Mouse (Mus musculus) midbrain, postnatal 0 days (tissue): ENCODE measurements at regions not wholly inside any gene's neighbourhood (a gene's known extent, or its start where the extent isn't known, plus 50 kb on each side); places are given as distances from the start of the nearest gene placed in this dataset.

ENCODE experiments used
- ATAC-seq: fragments of 200-750 bp; cut with Nextera tagmentation; 2 replicates; pipeline ENCODE4 v1.8.0; 2017; ENCODE audit warnings: moderate number of reproducible peaks, mild to moderate bottlenecking, moderate TSS enrichment, moderate library complexity; ENCODE audit not compliant: low FRiP score
- DNase-seq: peaks from one replicate; pipeline ENCODE4 v3.0.0-alpha.2; 2015; ENCODE audit warnings: low spot score
- H3K27ac ChIP-seq: fragments of 300-500 bp; sonication (generic); 2 replicates; pipeline ENCODE4 v1.5.1; 2014; ENCODE audit warnings: low read depth, mild to moderate bottlenecking, low read length, mixed read lengths
- H3K27me3 ChIP-seq: fragments of 300-500 bp; sonication (generic); 2 replicates; pipeline ENCODE4 v1.6.1; 2014; ENCODE audit warnings: low read length, control low read depth, mixed read lengths; ENCODE audit not compliant: insufficient read depth
- H3K36me3 ChIP-seq: fragments of 300-500 bp; sonication (generic); 2 replicates; pipeline ENCODE4 v1.6.1; 2014; ENCODE audit warnings: low read length, control low read depth, mixed read lengths; ENCODE audit not compliant: insufficient read depth
- H3K4me1 ChIP-seq: fragments of 300-500 bp; sonication (generic); 2 replicates; pipeline ENCODE4 v1.6.1; 2014; ENCODE audit warnings: mild to moderate bottlenecking, control low read depth, antibody characterized with exemption, low read length, mixed read lengths; ENCODE audit not compliant: insufficient read depth
- H3K4me2 ChIP-seq: fragments of 300-500 bp; sonication (generic); 2 replicates; pipeline ENCODE4 v1.6.1; 2014; ENCODE audit warnings: low read depth, mild to moderate bottlenecking, low read length, mixed read lengths; ENCODE audit not compliant: poor library complexity, severe bottlenecking
- H3K4me3 ChIP-seq: fragments of 300-500 bp; sonication (generic); 2 replicates; pipeline ENCODE4 v1.5.1; 2014; ENCODE audit warnings: low read depth, mild to moderate bottlenecking, low read length, moderate library complexity
- H3K9ac ChIP-seq: fragments of 300-500 bp; sonication (generic); replicated peaks from 2 replicates; pipeline ENCODE4 v1.6.1; 2014; ENCODE audit warnings: mild to moderate bottlenecking, low read length, moderate library complexity, mixed read lengths; ENCODE audit not compliant: poor library complexity, severe bottlenecking
- H3K9me3 ChIP-seq: fragments of 300-500 bp; sonication (generic); 2 replicates; pipeline ENCODE4 v1.6.1; 2016; ENCODE audit warnings: low read length, control low read depth
- CTCF ChIP-seq: IDR thresholded peaks from 2 replicates; pipeline ENCODE4 v1.5.1; 2016; ENCODE audit warnings: antibody characterized with exemption, mild to moderate bottlenecking
- WGBS: fragments of 180-500 bp; shearing (Covaris S2); extraction: QIAGEN DNeasy Blood & Tissue Kit; methylation state at CpG from one replicate; pipeline ENCODE4 v1.1.7; 2014; 5-methylcytosine and 5-hydroxymethylcytosine counted together

DNA sequence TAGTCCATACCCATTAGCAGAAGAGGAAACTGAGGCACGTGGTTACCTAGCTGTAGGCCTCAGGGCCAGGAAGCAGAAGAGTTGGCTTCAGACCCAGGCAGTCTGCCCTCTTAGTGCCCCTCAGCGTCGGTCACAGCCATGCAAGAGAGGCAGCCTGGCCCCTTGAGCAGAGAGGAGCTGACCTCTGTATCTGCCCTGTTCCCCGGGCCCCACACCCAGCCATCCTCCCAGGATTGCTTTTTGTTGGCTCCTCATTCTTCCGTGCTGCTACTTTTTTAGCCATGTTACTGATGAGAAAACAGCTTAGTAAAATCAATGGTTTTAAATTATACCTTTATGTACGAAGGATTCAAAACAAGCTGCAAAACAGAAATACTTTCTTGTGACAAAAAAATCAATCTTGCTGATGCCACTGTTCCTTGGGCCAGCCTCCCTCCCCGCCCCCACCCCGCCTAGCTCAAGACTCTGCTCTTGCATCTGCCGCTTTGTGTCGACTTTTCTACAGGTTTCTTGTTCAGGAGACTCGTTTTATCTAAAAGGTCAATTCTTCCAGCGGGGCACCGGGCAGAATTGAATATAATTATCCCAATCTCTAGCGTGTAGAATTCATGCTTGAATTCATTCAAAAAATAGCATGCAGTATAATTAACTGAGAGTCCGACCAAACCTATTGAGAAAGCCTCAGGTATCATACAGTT lies 70.8 kb downstream of the Sall1 start:
- no peaks in the 10 kb centered on the region; the same call in 1 of the 2 replicates for H3K4me1 ChIP-seq
- WGBS, result 30% methylated on average over 15 of the region's 15 CpGs
- no peak overlapping the region for H3K27ac ChIP-seq
- DNase-seq, result peak; percentile 14
- no peak for TF ChIP-seq CTCF
- H3K4me2 ChIP-seq, result no peak overlapping the region
- peaks cover 5% of the 10 kb centered on the region; the same call in 1 of the 2 replicates for H3K36me3 ChIP-seq
- H3K27me3 ChIP-seq, result no peaks in the 10 kb centered on the region
- ATAC-seq, result no peak
- no peaks in the 10 kb centered on the region for H3K9me3 ChIP-seq
- no peak overlapping the region for H3K9ac ChIP-seq
- no peak overlapping the region for H3K4me3 ChIP-seq

DNA sequence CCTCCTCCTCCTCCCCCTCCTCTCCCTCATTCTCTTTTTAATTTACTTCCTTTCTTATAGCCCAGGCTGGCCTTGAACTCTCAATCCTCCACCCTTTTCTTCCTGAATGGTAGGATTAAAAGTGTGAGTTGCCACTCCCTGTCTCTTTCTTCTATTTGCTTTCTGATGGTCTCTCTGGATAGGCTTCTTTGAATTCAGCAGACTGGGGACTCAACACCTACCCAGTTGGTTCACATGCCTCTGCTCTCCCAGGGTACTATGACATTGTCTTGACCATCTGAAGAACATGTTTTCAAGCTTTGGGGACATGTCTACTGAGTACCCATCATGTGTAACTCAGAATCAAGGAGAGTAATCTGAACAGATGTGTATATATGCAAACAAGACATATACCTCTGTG lies 85.1 kb downstream of the Sall1 start:
- peaks cover 4% of the 10 kb centered on the region; the same call in 1 of the 2 replicates for H3K9me3 ChIP-seq
- no peak overlapping the region for H3K4me2 ChIP-seq
- no peak overlapping the region for H3K4me3 ChIP-seq
- no peak overlapping the region for H3K27ac ChIP-seq
- ATAC-seq (no peak), DNase-seq (no peak)
- no peaks in the 10 kb centered on the region for H3K27me3 ChIP-seq
- no peaks in the 10 kb centered on the region for H3K4me1 ChIP-seq
- no peaks in the 10 kb centered on the region for H3K36me3 ChIP-seq
- no peak for TF ChIP-seq CTCF
- H3K9ac ChIP-seq, result no peak overlapping the region

DNA sequence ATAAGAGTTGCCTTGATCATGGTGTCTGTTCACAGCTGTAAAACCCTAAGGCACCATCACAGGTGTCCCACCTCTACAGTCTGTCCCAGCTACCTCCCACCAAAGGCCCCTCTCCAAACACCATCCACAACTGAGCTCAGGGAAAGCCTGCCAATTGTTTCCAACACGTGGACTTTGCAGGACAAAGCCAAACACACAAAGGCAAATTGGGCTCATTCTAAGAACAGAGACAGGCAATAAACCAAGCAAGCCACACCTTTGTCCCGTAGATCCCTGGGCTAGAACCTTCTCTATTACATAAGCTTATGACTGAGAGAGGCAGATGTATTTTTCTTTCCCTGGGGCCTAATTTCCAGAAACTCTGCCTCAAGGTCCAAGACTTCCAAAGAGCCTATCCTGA lies 90.8 kb downstream of the Sall1 start:
- Histone ChIP-seq H3K9me3 (peaks cover 4% of the 10 kb centered on the region; the same call in 1 of the 2 replicates), H3K4me3 (no peak overlapping the region), H3K4me1 (no peaks in the 10 kb centered on the region), H3K27ac (no peak overlapping the region), H3K4me2 (no peak overlapping the region), H3K27me3 (no peaks in the 10 kb centered on the region), H3K36me3 (no peaks in the 10 kb centered on the region), H3K9ac (no peak overlapping the region)
- no peak for TF ChIP-seq CTCF
- 62% methylated on average over 2 of the region's 2 CpGs for WGBS
- DNase-seq (no peak), ATAC-seq (no peak)

DNA sequence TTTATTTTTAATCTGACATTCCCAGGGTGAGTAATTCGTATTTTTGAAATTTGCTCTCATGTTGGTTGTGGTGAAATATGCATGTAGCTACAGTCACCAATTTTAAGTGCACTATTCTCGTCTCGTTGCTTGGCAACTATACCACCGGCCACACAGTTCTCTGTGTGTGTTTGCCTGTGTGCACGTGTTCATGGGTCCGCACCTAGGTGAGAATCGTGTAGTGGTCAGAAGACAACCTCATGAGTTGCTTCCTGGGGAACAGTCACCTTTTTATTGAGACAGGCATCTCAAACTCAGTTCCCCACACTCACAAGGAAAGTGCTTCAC lies 92.2 kb downstream of the Sall1 start:
- no peak overlapping the region for H3K27ac ChIP-seq
- H3K4me3 ChIP-seq, result no peak overlapping the region
- no peaks in the 10 kb centered on the region; the same call in 1 of the 2 replicates for H3K9me3 ChIP-seq
- 89% methylated on average over 7 of the region's 7 CpGs for WGBS
- no peak overlapping the region for H3K4me2 ChIP-seq
- no peaks in the 10 kb centered on the region for H3K27me3 ChIP-seq
- ATAC-seq, result no peak
- no peak overlapping the region for H3K9ac ChIP-seq
- H3K4me1 ChIP-seq, result no peaks in the 10 kb centered on the region
- DNase-seq, result no peak
- H3K36me3 ChIP-seq, result no peaks in the 10 kb centered on the region
- TF ChIP-seq CTCF, result no peak

DNA sequence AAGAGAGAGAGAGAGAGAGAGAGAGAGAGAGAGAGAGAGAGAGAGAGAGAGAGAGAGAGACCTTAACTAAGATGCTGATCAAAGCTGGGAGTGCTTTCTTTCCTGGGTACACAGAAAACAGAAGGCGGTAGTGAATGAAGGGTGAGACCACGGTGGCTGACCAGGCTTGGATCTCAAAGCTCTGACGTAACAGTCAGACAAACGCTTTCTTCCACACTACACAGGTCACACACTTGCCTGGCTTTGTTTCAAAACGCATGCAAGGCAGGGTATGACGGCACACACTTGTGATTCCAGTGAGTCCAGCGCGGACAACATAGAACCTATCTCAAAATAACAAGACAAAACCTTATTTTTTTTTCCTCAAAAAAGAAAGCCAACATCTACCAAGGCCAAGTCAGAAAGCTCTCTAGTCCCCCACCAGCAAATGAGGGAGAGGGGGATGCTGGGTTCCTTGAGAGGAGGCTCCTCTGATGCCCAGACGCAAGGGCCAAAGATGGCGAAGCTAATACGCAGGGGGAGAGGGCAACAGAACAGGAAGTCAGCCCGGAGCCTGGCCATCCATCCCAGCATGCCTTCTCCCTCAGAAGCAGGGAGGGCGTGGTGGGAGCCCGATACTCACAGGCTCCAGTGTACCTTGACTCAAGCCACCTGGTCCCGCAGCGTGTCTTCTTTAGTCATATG lies 92.7 kb downstream of the Sall1 start:
- TF ChIP-seq CTCF, result no peak
- DNase-seq (no peak), ATAC-seq (no peak)
- Histone ChIP-seq H3K4me1 (no peaks in the 10 kb centered on the region), H3K27me3 (no peaks in the 10 kb centered on the region), H3K36me3 (no peaks in the 10 kb centered on the region), H3K4me2 (no peak overlapping the region), H3K27ac (no peak overlapping the region), H3K4me3 (no peak overlapping the region), H3K9ac (no peak overlapping the region), H3K9me3 (no peaks in the 10 kb centered on the region)
- WGBS, result 90% methylated on average over 16 of the region's 16 CpGs

DNA sequence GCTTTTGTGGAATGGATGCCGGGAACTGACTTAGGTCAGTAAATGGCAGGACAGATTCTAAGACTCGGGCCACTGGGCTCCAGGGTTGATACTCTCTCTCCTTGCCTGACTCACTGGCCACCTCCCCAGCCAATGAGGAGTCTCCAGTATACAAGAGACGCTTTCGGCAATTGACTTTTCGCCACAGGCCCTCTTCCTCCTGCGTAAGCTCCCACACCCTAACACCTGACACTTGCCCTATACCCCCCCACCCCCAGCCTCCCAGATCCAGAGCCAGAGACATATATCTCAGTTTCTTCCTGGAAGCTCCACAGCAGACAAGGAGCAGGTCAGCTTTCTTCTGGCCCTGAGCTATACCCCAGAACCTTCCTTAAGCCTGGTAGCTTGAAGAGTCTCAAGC lies 94.0 kb downstream of the Sall1 start:
- H3K36me3 ChIP-seq, result no peaks in the 10 kb centered on the region
- H3K4me1 ChIP-seq, result no peaks in the 10 kb centered on the region
- no peaks in the 10 kb centered on the region for H3K9me3 ChIP-seq
- H3K27ac ChIP-seq, result no peak overlapping the region
- H3K4me3 ChIP-seq, result no peak overlapping the region
- ATAC-seq (no peak), DNase-seq (no peak)
- no peak for TF ChIP-seq CTCF
- no peak overlapping the region for H3K4me2 ChIP-seq
- H3K27me3 ChIP-seq, result no peaks in the 10 kb centered on the region
- H3K9ac ChIP-seq, result no peak overlapping the region
- WGBS, result 93% methylated on average over 6 of the region's 6 CpGs
